Mouse (Mus musculus): ENCODE results near the gene Isoc2b.
"Not testable (repeated sequence)": the region's sequence is repeated elsewhere in the genome, so short reads cannot be mapped to it uniquely, and the experiment has no call there.

Gene Isoc2b

GRCm38 (mm10) chr7:4870133-4870532 is at the start of gene Isoc2b:
Isoc2b (minus strand) TSS chr7:4870258.
- no peak for DNase-seq (ENCODE audit: inconsistent ontology term)

- DNase-seq (ENCODE audit: inconsistent ontology term) = no peak
Measured at GRCm38 (mm10) chr7:4919096-4919495, 49.0 kb upstream of the Isoc2b start.

GRCm38 (mm10) chr7:4918681-4919080 is 48.6 kb upstream of the Isoc2b start:
- no peak for DNase-seq (ENCODE audit: inconsistent ontology term)

GRCm38 (mm10) chr7:4917494-4917893 is 47.4 kb upstream of the Isoc2b start:
- DNase-seq (ENCODE audit: inconsistent ontology term) = no peak

GRCm38 (mm10) chr7:4915669-4916416 is 45.8 kb upstream of the Isoc2b start:
- no peak for DNase-seq (ENCODE audit: inconsistent ontology term)

GRCm38 (mm10) chr7:4915007-4915665 is 45.1 kb upstream of the Isoc2b start, which contains the start of gene Zfp628:
Zfp628 (plus strand) TSS chr7:4915217.
- peak; percentile 95 for DNase-seq (ENCODE audit: inconsistent ontology term)

- no peak for DNase-seq (ENCODE audit: inconsistent ontology term)
Measured at GRCm38 (mm10) chr7:4912248-4912647, 42.2 kb upstream of the Isoc2b start.

- DNase-seq (ENCODE audit: inconsistent ontology term) = peak; percentile 38
Measured at GRCm38 (mm10) chr7:4911561-4911960, 41.5 kb upstream of the Isoc2b start.

- DNase-seq (ENCODE audit: inconsistent ontology term) = no peak
Measured at GRCm38 (mm10) chr7:4906466-4906950, 36.5 kb upstream of the Isoc2b start, which contains the start of gene Gm36210. Gm36210 (minus strand) TSS chr7:4906516.

GRCm38 (mm10) chr7:4902404-4902803 is 32.3 kb upstream of the Isoc2b start:
- DNase-seq (ENCODE audit: inconsistent ontology term) = no peak

- DNase-seq (ENCODE audit: inconsistent ontology term) = no peak
Measured at GRCm38 (mm10) chr7:4901171-4901570, 31.1 kb upstream of the Isoc2b start.

- DNase-seq (ENCODE audit: inconsistent ontology term) = no peak
Measured at GRCm38 (mm10) chr7:4900523-4900851, 30.4 kb upstream of the Isoc2b start.

- no peak for DNase-seq (ENCODE audit: inconsistent ontology term)
Measured at GRCm38 (mm10) chr7:4899649-4900522, 29.8 kb upstream of the Isoc2b start.

- DNase-seq (ENCODE audit: inconsistent ontology term) = no peak
Measured at GRCm38 (mm10) chr7:4898851-4899648, 29.0 kb upstream of the Isoc2b start.

- DNase-seq (ENCODE audit: inconsistent ontology term) = no peak
Measured at GRCm38 (mm10) chr7:4895186-4895585, 25.1 kb upstream of the Isoc2b start.

GRCm38 (mm10) chr7:4886680-4887079 is 16.6 kb upstream of the Isoc2b start:
- no peak for DNase-seq (ENCODE audit: inconsistent ontology term)

GRCm38 (mm10) chr7:4879036-4879435 is 9.0 kb upstream of the Isoc2b start:
- not testable (repeated sequence) for DNase-seq (ENCODE audit: inconsistent ontology term)

GRCm38 (mm10) chr7:4878186-4878585 is 8.1 kb upstream of the Isoc2b start:
- DNase-seq (ENCODE audit: inconsistent ontology term) = no peak

GRCm38 (mm10) chr7:4877226-4877625 is 7.2 kb upstream of the Isoc2b start:
- DNase-seq (ENCODE audit: inconsistent ontology term) = no peak

- DNase-seq (ENCODE audit: inconsistent ontology term) = peak; percentile 99
Measured at GRCm38 (mm10) chr7:4876753-4877221, 6.7 kb upstream of the Isoc2b start, which contains the start of gene Isoc2a. Isoc2a (plus strand) TSS chr7:4877153.

GRCm38 (mm10) chr7:4866631-4867180 is 3.4 kb downstream of the Isoc2b start:
- no peak for DNase-seq (ENCODE audit: inconsistent ontology term)
